Mouse (Mus musculus) midbrain, postnatal 0 days (tissue): ENCODE data around the gene Gpr180. TPM values are rescaled to one million over a fixed set of nuclear protein-coding genes. Genes with fewer than 3 reads are reported as not detected.
A peak's percentile ranks its signal among the peaks of the same experiment; 100 is the strongest.

Experiments used
- ATAC-seq: fragments of 200-750 bp; cut with Nextera tagmentation; 2 replicates; pipeline ENCODE4 v1.8.0; 2017; ENCODE audit warnings: moderate number of reproducible peaks, mild to moderate bottlenecking, moderate TSS enrichment, moderate library complexity; ENCODE audit not compliant: low FRiP score
- DNase-seq: peaks from one replicate; pipeline ENCODE4 v3.0.0-alpha.2; 2015; ENCODE audit warnings: low spot score
- H3K27ac ChIP-seq: fragments of 300-500 bp; sonication (generic); 2 replicates; pipeline ENCODE4 v1.5.1; 2014; ENCODE audit warnings: low read depth, mild to moderate bottlenecking, low read length, mixed read lengths
- H3K27me3 ChIP-seq: fragments of 300-500 bp; sonication (generic); 2 replicates; pipeline ENCODE4 v1.6.1; 2014; ENCODE audit warnings: low read length, control low read depth, mixed read lengths; ENCODE audit not compliant: insufficient read depth
- H3K36me3 ChIP-seq: fragments of 300-500 bp; sonication (generic); 2 replicates; pipeline ENCODE4 v1.6.1; 2014; ENCODE audit warnings: low read length, control low read depth, mixed read lengths; ENCODE audit not compliant: insufficient read depth
- H3K4me1 ChIP-seq: fragments of 300-500 bp; sonication (generic); 2 replicates; pipeline ENCODE4 v1.6.1; 2014; ENCODE audit warnings: mild to moderate bottlenecking, control low read depth, antibody characterized with exemption, low read length, mixed read lengths; ENCODE audit not compliant: insufficient read depth
- H3K4me2 ChIP-seq: fragments of 300-500 bp; sonication (generic); 2 replicates; pipeline ENCODE4 v1.6.1; 2014; ENCODE audit warnings: low read depth, mild to moderate bottlenecking, low read length, mixed read lengths; ENCODE audit not compliant: poor library complexity, severe bottlenecking
- H3K4me3 ChIP-seq: fragments of 300-500 bp; sonication (generic); 2 replicates; pipeline ENCODE4 v1.5.1; 2014; ENCODE audit warnings: low read depth, mild to moderate bottlenecking, low read length, moderate library complexity
- H3K9ac ChIP-seq: fragments of 300-500 bp; sonication (generic); replicated peaks from 2 replicates; pipeline ENCODE4 v1.6.1; 2014; ENCODE audit warnings: mild to moderate bottlenecking, low read length, moderate library complexity, mixed read lengths; ENCODE audit not compliant: poor library complexity, severe bottlenecking
- H3K9me3 ChIP-seq: fragments of 300-500 bp; sonication (generic); 2 replicates; pipeline ENCODE4 v1.6.1; 2016; ENCODE audit warnings: low read length, control low read depth
- CTCF ChIP-seq: IDR thresholded peaks from 2 replicates; pipeline ENCODE4 v1.5.1; 2016; ENCODE audit warnings: antibody characterized with exemption, mild to moderate bottlenecking
- WGBS: fragments of 180-500 bp; shearing (Covaris S2); extraction: QIAGEN DNeasy Blood & Tissue Kit; methylation state at CpG from one replicate; pipeline ENCODE4 v1.1.7; 2014; 5-methylcytosine and 5-hydroxymethylcytosine counted together
- polyA plus RNA-seq: library from polyadenylated mRNA; unstranded; fragments of >200 nt; fragmentation: Nextera tagmentation; extraction: Ambion mirVana; gene quantifications from 2 replicates; pipeline ENCODE4 v1.2.1, GENCODE M21; 2015
- total RNA-seq: library from RNA; depleted of rRNA; stranded (reverse); fragments of >200 nt; gene quantifications from 2 replicates; pipeline ENCODE4 v1.2.3, GENCODE M21; 2014; rRNA removed

Gene Gpr180
- total RNA-seq (43.7 and 62.3 TPM in 2 replicates), polyA plus RNA-seq (49.3 and 51.6 TPM in 2 replicates)

DNA sequence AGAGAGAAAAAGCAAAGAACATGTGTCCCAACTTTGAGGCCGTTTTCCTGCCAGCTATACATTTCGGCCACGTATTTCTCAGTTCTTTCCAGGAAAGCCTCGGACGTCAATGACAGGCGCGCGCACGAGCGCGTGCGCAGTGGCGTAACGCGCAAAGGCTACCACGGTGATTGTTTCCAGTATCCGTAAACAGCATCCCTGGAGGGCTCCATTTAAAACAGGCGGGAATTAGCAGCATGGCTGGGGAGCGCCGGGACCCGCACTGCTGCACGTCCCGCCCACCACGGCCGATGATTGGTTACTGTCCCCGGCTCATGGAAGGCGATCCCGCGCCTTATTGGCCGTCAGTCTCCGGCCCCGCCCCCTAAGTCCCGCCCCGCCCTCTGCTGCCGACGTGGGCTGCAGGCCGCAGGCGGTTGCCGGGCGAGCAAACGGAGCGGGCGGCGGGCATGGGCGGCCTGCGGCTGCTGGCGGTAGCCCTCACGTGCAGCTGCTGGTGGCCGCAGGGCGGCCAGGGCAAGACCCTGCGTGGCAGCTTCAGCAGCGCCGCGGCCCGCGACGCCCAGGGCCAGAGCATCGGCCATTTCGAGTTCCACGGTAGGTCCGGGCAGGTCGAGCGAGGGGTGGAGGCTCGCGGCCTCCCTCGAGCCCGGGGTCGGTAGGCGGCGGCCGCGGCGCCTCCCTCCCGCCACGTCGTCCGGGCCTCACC is at the start of gene Gpr180:
Gene Gpr180 (plus strand): TSS at position 415 of the 709 bp plus-strand sequence.
- H3K36me3 ChIP-seq, result peaks cover 14% of the 10 kb centered on the region
- under 1% methylated on average over 54 of the region's 77 CpGs for WGBS
- H3K4me3 ChIP-seq, result peak within 1 kb of the TSS; percentile 91
- H3K9me3 ChIP-seq, result no peaks in the 10 kb centered on the region
- peak within 1 kb of the TSS; percentile 84 for H3K4me2 ChIP-seq
- no peak; the same call in 1 of the 2 replicates for TF ChIP-seq CTCF
- H3K27ac ChIP-seq, result peak within 1 kb of the TSS; percentile 80
- DNase-seq, result peak; percentile 98
- ATAC-seq, result peak; percentile 95
- H3K27me3 ChIP-seq, result no peaks in the 10 kb centered on the region
- peak within 1 kb of the TSS; percentile 89 for H3K9ac ChIP-seq
- H3K4me1 ChIP-seq, result no peaks in the 10 kb centered on the region; the same call in 1 of the 2 replicates

DNA sequence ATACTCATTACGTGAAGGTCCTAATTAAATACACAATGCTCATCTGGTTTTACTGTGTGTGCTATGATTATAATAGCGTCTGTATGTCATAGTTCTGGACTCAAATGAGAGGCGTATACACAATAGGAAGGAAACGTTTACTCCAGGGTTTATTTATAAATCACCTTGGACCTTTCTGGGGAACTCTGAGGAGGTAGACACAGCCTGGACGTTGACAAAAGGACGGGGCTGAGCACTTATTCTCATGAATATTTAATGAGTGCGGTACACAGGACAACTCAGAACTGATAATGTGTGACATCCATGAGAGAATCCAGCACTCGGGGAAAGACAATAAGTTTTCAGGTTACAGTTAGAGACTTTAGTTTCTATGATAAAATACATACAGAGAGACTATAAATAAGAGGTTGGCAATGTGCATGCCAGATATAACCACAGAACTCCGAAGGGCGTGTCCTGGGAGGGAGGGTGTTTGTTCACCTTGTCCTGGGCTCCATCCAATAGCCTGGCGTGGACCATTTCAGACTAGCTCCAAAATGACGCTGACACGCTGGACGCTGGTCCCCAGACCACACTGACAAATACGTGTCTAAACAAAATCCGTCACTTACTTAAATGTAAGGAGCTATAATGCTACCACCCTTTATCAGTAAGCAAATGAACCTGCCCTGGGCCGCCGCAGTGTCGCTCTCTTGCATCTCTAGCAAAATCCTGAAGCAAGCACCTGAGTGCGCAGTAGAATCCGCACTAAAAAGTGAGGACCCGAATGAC is 48.3 kb upstream of the Gpr180 start:
- Histone ChIP-seq H3K4me3 (peak overlapping the region; percentile 62), H3K9me3 (no peaks in the 10 kb centered on the region), H3K27ac (peak overlapping the region; percentile 62), H3K36me3 (no peaks in the 10 kb centered on the region), H3K27me3 (no peaks in the 10 kb centered on the region), H3K9ac (peak overlapping the region; percentile 64), H3K4me1 (no peaks in the 10 kb centered on the region), H3K4me2 (peak overlapping the region; percentile 73)
- peak; percentile 15 for DNase-seq
- peak; percentile 67 for ATAC-seq
- WGBS, result 5% methylated on average over 22 of the region's 22 CpGs
- TF ChIP-seq CTCF, result no peak

DNA sequence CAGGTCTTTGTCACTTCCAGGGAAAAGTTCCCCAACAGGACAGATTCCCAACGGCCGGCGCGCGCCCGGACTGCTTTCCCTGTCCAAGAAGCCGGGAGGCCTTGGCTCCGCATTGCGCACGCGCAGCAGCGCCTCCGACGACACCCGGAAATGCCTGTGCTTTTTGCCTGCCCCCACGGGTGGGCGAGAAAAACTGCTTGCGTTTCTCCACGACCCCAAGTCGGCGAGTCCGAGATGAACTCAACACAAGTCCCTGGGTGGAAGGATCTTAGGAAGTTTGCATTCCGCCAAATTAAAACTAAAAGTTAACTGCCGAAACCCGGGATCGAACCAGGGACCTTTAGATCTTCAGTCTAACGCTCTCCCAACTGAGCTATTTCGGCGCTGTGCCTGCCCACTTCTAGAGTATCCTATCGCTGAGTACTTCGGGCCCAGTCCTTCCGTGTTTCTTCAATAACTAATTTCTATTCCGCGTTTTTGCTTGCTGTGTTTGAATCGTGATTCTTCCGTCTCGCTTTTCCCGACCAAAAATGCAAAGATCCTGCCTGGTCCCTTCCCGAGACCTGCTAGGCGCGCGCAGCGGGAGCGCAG is 47.6 kb upstream of the Gpr180 start:
- no peaks in the 10 kb centered on the region for H3K4me1 ChIP-seq

DNA sequence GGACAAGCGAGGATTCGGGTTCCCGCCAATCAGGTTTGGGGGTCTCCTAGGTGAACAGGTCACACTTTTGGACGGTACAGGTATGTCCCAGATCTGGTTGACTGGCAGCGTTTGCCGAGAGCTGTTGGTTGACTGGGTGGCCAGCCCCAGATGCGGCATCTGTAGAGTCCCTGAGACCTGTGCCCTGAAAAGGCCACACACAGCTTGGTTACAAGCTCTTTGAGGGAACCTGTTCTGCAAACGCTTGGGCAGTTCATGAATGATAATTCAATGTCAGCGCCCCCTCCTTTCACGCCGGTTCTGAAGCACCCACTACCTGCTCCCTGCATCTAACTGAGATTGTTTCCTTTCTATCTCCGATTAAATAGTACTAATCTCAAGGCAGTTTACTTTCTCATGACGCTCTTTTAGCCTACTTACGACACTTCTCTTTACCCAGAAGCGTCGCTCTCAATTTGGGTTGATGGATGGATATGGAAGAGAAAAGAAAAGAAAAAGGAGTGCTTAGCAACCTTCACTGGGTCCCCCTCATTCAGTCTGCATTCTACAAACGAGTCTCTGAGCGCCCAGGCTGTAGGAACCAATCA is 47.1 kb upstream of the Gpr180 start:
- Histone ChIP-seq H3K9ac (peak overlapping the region; percentile 64), H3K27ac (peak overlapping the region; percentile 62), H3K4me2 (peak overlapping the region; percentile 73), H3K4me3 (peak overlapping the region; percentile 62), H3K27me3 (no peaks in the 10 kb centered on the region), H3K9me3 (no peaks in the 10 kb centered on the region), H3K36me3 (no peaks in the 10 kb centered on the region), H3K4me1 (no peaks in the 10 kb centered on the region)
- no peak; the same call in 1 of the 2 replicates for TF ChIP-seq CTCF
- ATAC-seq (peak; percentile 44), DNase-seq (peak; percentile 42)
- under 1% methylated on average over 18 of the region's 18 CpGs for WGBS

More for the DNA sequence above, 47.6 kb upstream of the Gpr180 start:
- peak; percentile 90 for DNase-seq
- Histone ChIP-seq H3K36me3 (no peaks in the 10 kb centered on the region), H3K4me3 (peak overlapping the region; percentile 62), H3K4me2 (peak overlapping the region; percentile 73), H3K27me3 (no peaks in the 10 kb centered on the region), H3K9me3 (no peaks in the 10 kb centered on the region), H3K9ac (peak overlapping the region; percentile 64), H3K27ac (peak overlapping the region; percentile 62)
- ATAC-seq, result peak; percentile 81
- 0 out of 2 replicates have a peak, but pooled peaks have one; percentile 5 for TF ChIP-seq CTCF
- WGBS, result under 1% methylated on average over 44 of the region's 44 CpGs

DNA sequence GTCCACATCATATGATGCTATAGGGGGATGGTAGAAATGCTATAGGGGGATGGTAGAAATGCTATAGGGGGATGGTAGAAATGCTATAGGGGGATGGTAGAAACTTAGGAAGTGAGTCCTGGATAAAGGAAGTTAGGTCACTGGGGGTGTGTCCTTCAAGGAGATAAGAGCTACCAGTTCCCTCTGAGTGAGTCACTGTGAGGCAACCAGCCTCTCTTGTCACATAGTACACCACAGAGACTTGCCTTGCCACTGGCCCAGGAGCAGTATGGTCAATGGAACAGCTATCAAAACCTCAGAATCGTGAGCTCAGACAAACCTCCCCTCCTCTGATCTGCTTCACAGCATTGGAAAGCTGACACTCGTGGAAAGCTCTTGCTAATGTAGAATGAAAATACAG is 38.7 kb upstream of the Gpr180 start:
- no peaks in the 10 kb centered on the region for H3K9me3 ChIP-seq
- no peak overlapping the region for H3K4me2 ChIP-seq
- no peak overlapping the region for H3K27ac ChIP-seq
- H3K9ac ChIP-seq, result no peak overlapping the region
- no peak for TF ChIP-seq CTCF
- H3K4me3 ChIP-seq, result no peak overlapping the region
- H3K4me1 ChIP-seq, result no peaks in the 10 kb centered on the region
- no peaks in the 10 kb centered on the region for H3K27me3 ChIP-seq
- DNase-seq (no peak), ATAC-seq (no peak)
- WGBS, result 55% methylated on average over 2 of the region's 2 CpGs
- no peaks in the 10 kb centered on the region for H3K36me3 ChIP-seq
